Mouse (Mus musculus) heart, postnatal 4 days (tissue): ENCODE results near the gene Nodal. TPM values are rescaled to one million over a fixed set of nuclear protein-coding genes. Genes with fewer than 3 reads are reported as not detected.

Source experiments
- DNase-seq: peaks from one replicate; pipeline ENCODE4 v3.0.0; 2021
- total RNA-seq, 2 experiments: library from RNA; stranded (reverse); gene quantifications; 2 replicates each; pipeline ENCODE4 v1.2.3; 2021

Nodal gene
- total RNA-seq, 2 experiments from 2014 or later: 0.24 to 0.32 TPM

- peak; percentile 84 for DNase-seq
Observed at GRCm38 (mm10) chr10:61399156-61399734, 18.5 kb upstream of the Nodal start.

DNA sequence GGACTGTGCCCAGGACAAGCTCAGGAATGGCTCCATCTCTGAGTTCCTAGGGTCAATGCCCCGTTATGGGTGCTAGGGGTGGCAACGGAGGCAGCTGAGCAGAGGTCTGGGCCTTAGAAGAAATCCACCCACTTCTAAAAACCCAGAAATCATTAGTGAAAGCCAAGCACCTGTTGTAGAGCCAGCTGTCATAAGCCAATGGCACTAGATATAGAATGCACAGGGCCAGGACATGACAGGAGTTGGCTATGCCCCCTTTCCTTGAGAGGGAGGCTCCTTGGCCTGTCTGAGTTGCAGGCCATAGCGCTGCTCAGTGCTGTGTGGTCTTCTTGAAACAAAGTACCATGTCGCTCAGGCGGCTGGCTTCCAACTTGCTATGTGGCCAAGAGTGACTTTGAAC lies 17.4 kb upstream of the Nodal start:
- DNase-seq: no peak

GRCm38 (mm10) chr10:61402480-61402879 lies 15.3 kb upstream of the Nodal start:
- no peak for DNase-seq

- no peak for DNase-seq
Observed at GRCm38 (mm10) chr10:61402911-61403310, 14.9 kb upstream of the Nodal start.

- DNase-seq: no peak
Observed at GRCm38 (mm10) chr10:61405958-61406357, 11.8 kb upstream of the Nodal start.

GRCm38 (mm10) chr10:61409776-61410175 lies 8.0 kb upstream of the Nodal start:
- DNase-seq: no peak

DNA sequence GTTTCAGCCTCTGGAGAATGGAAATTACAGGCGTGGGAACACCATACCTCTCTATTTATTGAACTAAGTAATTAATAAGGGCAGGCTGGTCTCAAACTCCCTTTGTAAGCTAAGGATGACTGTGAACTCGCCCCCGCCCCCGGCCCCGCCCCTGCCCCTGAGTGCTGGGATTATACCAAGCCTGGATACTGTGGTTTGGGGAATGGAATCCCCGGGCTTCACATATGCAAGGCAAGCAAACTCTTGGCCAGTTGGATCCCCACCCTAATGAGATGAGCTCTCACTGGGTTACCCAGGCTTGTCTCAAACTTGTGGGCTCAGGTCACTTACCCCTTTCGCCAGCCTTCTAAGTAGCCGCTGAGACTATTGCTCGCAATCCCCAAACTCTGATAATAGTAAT lies 7.6 kb upstream of the Nodal start:
- DNase-seq: no peak

- DNase-seq: no peak
Observed at GRCm38 (mm10) chr10:61412910-61413625, 4.7 kb upstream of the Nodal start.

DNA sequence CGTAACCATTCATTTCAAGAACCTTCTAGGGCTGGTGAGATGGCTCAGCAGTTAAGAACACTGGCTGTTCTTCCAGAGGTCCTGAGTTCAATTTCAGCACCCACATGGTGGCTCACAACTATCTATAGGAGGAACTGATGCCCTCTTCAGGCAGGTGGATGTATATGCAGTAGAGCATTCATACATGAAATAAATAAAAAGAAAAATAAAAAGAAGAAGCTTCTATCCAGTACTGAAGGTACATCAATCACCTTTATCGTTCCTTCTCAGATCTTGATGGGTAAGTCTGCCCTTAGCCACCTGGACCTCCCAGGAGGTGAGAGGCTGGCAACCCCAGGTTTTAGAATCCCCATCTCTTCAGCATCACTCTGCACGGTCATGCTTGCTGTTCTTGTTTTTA lies 2.5 kb upstream of the Nodal start:
- no peak for DNase-seq

DNA sequence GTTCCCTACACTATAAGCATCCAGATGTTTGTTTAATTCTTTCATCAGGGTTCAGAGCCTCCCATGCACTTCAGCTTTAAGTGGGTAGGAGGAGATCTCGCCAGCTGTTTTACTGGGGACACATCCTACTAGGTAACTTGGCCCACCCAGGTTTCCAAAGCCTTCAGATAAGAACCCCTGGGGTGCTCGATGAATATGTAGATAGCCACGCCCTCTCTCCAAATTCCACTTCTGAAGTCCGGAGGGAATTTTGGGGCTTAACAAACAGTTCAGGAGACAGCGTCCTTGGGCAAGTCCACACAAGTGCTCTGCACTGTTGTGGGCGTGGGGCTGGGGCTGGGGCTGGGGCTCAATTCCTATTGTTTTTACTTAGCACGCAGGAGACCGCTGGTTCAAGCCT lies 1.9 kb upstream of the Nodal start:
- no peak for DNase-seq

DNA sequence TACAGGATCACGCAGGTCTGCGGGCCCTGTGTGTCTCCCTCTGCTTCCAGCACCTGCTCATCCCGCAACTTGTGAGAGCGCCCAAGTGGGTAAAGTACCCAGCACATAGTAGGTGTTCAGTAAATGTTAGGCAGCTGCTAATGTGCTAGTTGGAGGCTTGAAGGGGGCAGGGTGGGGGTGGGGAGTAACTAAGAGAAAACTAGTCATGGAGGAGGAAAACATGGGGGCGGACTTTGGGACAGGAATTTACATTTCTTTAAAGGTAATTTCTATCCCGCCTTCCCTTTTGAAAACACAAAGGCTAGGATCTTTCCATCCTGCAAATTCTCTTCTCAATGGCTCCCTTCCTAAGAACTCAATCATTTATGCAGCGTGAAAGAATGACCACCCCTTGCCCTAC lies 1.2 kb upstream of the Nodal start:
- DNase-seq: no peak

- DNase-seq: no peak
Observed at GRCm38 (mm10) chr10:61417046-61417445, 726 bp upstream of the Nodal start.

DNA sequence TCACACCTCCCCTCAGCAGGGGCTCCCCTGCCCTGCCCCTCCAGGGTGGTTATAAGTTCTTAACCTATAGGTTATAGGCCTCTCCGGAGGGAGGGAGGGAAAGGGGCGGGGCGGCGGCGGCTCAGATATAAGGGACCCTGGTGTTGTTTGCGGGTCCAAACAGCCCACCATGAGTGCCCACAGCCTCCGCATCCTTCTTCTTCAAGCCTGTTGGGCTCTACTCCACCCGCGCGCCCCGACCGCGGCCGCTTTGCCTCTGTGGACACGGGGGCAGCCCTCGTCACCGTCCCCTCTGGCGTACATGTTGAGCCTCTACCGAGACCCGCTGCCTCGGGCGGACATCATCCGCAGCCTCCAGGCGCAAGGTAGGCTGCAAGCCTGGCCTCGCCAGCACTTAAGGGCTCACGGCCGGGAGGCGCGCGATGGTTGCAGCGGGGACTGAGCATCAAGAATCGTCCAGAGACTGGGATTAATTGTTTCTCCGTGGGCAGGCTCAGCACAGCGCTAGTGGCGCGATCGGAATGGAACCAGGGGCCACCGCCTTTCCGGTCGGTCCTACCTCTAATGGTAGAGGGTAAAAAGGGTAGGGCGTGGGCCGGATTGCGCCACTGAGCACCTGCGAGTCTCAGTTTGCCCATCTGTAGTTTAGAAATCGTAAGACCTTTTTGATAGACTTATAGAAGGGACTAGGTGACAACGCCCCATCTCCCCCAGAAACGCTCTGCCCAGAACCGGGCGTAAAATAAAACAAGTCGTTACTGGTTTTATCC lies 544 bp downstream of the Nodal start:
- DNase-seq: peak; percentile 18

DNA sequence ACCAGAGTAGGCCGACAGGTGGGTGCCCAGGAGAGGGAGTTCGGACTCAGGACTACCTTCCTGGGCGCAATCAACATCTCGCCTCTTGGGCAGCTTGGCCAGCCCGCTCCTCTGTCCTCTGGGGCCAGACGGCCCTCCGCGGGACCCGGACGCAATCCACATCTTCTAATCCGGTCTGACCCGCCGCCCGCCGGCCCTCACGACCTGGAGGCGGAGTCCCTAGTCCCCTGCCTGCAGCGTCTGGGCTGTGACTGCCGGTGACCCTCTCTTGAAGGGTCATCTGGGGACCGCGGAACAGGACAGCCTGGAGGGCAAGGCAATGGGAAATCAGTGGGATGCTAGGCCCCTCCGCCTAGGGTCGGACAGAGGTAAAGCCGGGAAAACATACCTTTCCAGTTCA lies 1.4 kb downstream of the Nodal start:
- peak; percentile 25 for DNase-seq

DNA sequence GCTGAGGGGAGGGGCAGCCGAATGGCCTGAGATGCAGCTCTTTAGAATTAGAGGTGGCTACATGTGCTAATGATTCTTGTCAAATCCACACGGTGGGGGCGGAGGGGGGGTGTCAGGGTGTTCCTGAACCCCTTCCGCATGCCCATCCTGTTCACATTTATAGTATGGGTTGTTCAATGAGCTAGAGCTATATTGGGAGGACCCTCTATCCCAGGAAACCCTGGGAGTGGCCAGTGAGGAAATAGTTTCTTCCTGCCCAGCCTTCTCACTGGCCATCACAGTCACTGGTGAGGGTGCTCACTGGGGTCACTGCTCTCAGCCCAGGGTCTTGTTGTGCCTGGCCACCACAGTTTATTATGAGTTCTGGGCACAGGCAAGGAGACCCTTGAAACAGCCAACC lies 2.2 kb downstream of the Nodal start:
- no peak for DNase-seq

- DNase-seq: no peak
Observed at GRCm38 (mm10) chr10:61422861-61423260, 5.1 kb downstream of the Nodal start.

- peak; percentile 48 for DNase-seq
Observed at GRCm38 (mm10) chr10:61423289-61423688, 5.5 kb downstream of the Nodal start.

DNA sequence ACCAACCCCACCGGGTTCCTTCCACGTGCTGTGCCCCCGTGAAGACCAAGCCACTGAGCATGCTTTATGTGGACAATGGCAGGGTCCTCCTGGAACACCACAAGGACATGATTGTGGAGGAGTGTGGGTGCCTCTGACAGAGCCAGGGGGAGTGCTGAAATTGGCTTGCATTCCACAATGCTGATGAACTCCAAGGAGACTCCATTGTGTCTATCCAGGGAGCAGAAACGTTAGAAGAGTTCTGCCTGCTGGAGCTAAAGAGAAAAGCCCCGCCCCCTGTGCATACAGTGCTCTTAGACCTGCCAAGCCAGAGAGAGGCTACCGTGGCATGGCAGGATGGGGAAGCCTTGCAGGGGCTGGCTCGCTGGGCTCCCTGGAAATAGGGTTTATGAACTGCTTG lies 6.7 kb downstream of the Nodal start:
- peak; percentile 30 for DNase-seq

DNA sequence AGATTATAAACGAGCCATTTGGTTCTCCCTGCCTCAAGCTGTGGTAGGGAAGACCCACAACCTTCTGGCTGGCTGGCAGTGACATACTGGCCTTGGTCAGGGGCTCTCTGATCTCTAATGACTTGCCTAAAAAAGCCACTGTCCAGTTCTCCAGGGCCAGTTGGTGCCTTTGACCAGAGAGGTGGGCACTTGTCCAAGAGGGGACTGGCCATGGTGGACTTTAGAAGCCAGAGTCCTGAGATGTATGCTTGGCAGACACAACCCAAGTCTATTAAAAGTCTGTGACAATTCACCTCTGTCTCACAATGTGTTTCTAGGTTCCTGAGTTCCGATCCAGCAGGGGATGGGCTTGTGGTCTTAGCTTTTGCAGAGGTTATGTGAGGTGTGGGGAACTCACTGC lies 7.3 kb downstream of the Nodal start:
- peak; percentile 22 for DNase-seq

DNA sequence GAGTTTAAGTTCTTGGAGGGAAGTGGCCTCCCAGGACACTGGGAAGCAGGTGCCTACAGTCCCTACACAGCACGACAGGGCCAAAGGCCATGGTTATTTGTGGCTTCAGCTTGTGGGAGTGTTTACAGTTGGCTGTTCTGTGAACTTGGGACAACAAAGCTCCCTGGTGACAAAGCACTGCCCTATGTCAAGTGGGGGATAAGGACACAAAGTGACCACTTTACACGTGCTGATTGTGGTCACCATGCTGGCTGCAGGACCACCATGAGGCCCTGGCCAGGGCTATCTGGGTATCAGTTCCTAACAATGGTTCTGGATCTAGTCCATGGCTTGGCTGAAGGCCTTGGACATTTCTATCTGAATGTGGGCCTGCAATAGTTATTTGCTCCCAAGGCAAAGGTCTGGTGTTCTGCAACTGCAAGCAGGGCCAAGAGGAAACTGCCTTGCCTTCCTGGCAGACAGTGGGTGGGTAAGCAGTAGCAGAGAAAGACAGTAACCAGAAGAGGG lies 8.5 kb downstream of the Nodal start:
- peak; percentile 71 for DNase-seq

GRCm38 (mm10) chr10:61427951-61428350 lies 10.2 kb downstream of the Nodal start:
- DNase-seq: no peak

DNA sequence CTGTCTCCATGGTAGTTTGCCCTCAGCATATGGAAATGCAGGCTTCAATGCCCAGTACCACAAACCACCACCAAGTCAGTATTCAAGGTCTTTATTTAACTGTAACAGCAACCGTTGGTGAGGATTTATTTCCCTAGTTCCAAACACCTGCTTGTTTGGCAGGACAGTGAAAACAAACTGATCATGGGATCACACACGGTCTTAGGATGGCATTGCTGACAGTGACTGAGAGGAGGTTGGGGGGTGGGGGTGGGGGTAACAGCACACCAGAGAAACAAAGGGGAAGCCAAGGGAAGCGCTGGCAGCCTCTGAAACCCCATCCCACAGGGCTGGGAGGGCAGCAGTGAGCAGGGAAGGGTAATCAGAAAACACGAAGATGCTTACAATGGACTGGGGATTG lies 10.6 kb downstream of the Nodal start:
- no peak for DNase-seq

GRCm38 (mm10) chr10:61429043-61429442 lies 11.3 kb downstream of the Nodal start:
- DNase-seq: no peak

DNA sequence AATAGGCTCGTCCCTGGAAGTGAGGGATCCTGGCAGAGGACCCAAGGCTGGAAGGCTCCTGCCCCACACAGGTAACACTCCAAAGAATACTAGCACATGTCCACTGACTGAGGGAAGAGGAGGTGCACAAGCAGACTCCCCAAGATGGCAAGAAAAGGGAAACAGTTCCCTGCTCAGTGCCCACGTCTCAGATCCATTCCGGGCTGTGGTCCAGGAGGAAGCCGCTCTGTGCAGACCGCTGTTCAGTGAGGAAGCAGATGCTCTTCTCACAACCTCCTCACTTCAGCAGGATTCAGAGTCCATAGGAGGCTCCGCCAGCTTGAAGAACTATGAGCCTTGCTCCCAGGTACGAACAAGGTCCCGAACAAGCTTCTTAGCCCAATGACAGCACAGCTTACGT lies 13.6 kb downstream of the Nodal start:
- no peak for DNase-seq
